Mouse (Mus musculus): ENCODE data around the gene Tuba1c.

Tuba1c gene

GRCm38 (mm10) chr15:98996840-98997239, 32.9 kb upstream of the Tuba1c start:
- no peak for DNase-seq (ENCODE audit: low spot score in 2 of 2)

- no peak for DNase-seq (ENCODE audit: low spot score in 2 of 2)
These were observed 31.5 kb upstream of the Tuba1c start for GRCm38 (mm10) chr15:98997938-98998774.

GRCm38 (mm10) chr15:98998775-98999157, 30.9 kb upstream of the Tuba1c start:
- no peak for DNase-seq (ENCODE audit: low spot score in 2 of 2)

GRCm38 (mm10) chr15:99000535-99001283, 29.0 kb upstream of the Tuba1c start:
- DNase-seq (ENCODE audit: low spot score in 2 of 2), result peak in 1 of 2 experiments; percentile 37

- DNase-seq (ENCODE audit: low spot score in 2 of 2), result no peak
These were observed 28.2 kb upstream of the Tuba1c start for GRCm38 (mm10) chr15:99001451-99001931.

- DNase-seq (ENCODE audit: low spot score in 2 of 2), result no peak
These were observed 26.1 kb upstream of the Tuba1c start for GRCm38 (mm10) chr15:99003600-99003999.

GRCm38 (mm10) chr15:99008801-99009241, 20.9 kb upstream of the Tuba1c start:
- no peak for DNase-seq (ENCODE audit: low spot score in 2 of 2)

- no peak for DNase-seq (ENCODE audit: low spot score in 2 of 2)
These were observed 18.8 kb upstream of the Tuba1c start for GRCm38 (mm10) chr15:99010896-99011295.

- DNase-seq (ENCODE audit: low spot score in 2 of 2), result no peak
These were observed 17.7 kb upstream of the Tuba1c start for GRCm38 (mm10) chr15:99011946-99012345.

- DNase-seq (ENCODE audit: low spot score in 2 of 2), result no peak
These were observed 15.1 kb upstream of the Tuba1c start for GRCm38 (mm10) chr15:99014496-99015030.

- no peak for DNase-seq (ENCODE audit: low spot score in 2 of 2)
These were observed 12.3 kb upstream of the Tuba1c start for GRCm38 (mm10) chr15:99017355-99017761.

- DNase-seq (ENCODE audit: low spot score in 2 of 2), result no peak
These were observed 11.7 kb upstream of the Tuba1c start for GRCm38 (mm10) chr15:99017986-99018385.

GRCm38 (mm10) chr15:99018630-99019029, 11.1 kb upstream of the Tuba1c start:
- DNase-seq (ENCODE audit: low spot score in 2 of 2), result no peak

GRCm38 (mm10) chr15:99019436-99019835, 10.3 kb upstream of the Tuba1c start:
- no peak for DNase-seq (ENCODE audit: low spot score in 2 of 2)

- no peak for DNase-seq (ENCODE audit: low spot score in 2 of 2)
These were observed 9.5 kb upstream of the Tuba1c start for GRCm38 (mm10) chr15:99020171-99020570.

GRCm38 (mm10) chr15:99021255-99021654, 8.4 kb upstream of the Tuba1c start:
- DNase-seq (ENCODE audit: low spot score in 2 of 2), result no peak

- DNase-seq (ENCODE audit: low spot score in 2 of 2), result peak; percentile 36 to 81
These were observed 4.9 kb upstream of the Tuba1c start for GRCm38 (mm10) chr15:99024668-99025314.

GRCm38 (mm10) chr15:99025414-99025813, 4.3 kb upstream of the Tuba1c start:
- DNase-seq (ENCODE audit: low spot score in 2 of 2), result no peak

- no peak for DNase-seq (ENCODE audit: low spot score in 2 of 2)
These were observed 3.4 kb upstream of the Tuba1c start for GRCm38 (mm10) chr15:99026259-99026658.

GRCm38 (mm10) chr15:99027116-99027515, 2.6 kb upstream of the Tuba1c start:
- no peak for DNase-seq (ENCODE audit: low spot score in 2 of 2)

GRCm38 (mm10) chr15:99028874-99029458, 725 bp upstream of the Tuba1c start:
- DNase-seq (ENCODE audit: low spot score in 2 of 2), result no peak
